Mouse (Mus musculus) heart, embryonic 14.5 days (tissue): Measurements from ENCODE around the gene Nt5c2. TPM values are rescaled to one million over a fixed set of nuclear protein-coding genes. Genes with fewer than 3 reads are reported as not detected.
A peak's percentile ranks its signal among the peaks of the same experiment; 100 is the strongest.

Experiments used
- ATAC-seq: fragments of 200-750 bp; cut with Nextera tagmentation; 2 replicates; pipeline ENCODE4 v1.8.0; 2017; ENCODE audit warnings: low read depth, moderate TSS enrichment; ENCODE audit not compliant: insufficient number of reproducible peaks, insufficient read depth, low FRiP score
- H3K27ac ChIP-seq, 2 experiments: fragments of 200-500 bp in 1 of 2; fragments of 300-500 bp in 1 of 2; sonication (generic) in 1 of 2; replicated peaks in 1 of 2; 2 replicates each; pipeline ENCODE4 v1.5.1; 2012 to 2014; ENCODE audit warnings: low read depth in 2 of 2, low read length in 2 of 2, control low read depth in 1 of 2, mild to moderate bottlenecking in 1 of 2, mixed read lengths in 1 of 2; ENCODE audit not compliant: control insufficient read depth in 1 of 2, insufficient read depth in 1 of 2
- H3K27me3 ChIP-seq: fragments of 300-500 bp; sonication (generic); 2 replicates; pipeline ENCODE4 v1.6.1; 2014; ENCODE audit warnings: mild to moderate bottlenecking, low read length, control low read depth; ENCODE audit not compliant: control insufficient read depth, insufficient read depth
- H3K36me3 ChIP-seq: fragments of 300-500 bp; sonication (generic); 2 replicates; pipeline ENCODE4 v1.6.1; 2014; ENCODE audit warnings: mild to moderate bottlenecking, control low read depth, low read length, mixed read lengths; ENCODE audit not compliant: control insufficient read depth, insufficient read depth
- H3K4me1 ChIP-seq, 2 experiments: fragments of 200-500 bp in 1 of 2; fragments of 300-500 bp in 1 of 2; sonication (generic) in 1 of 2; 2 replicates each; pipeline ENCODE4 v1.6.1; 2012 to 2014; ENCODE audit warnings: low read length in 2 of 2, control low read depth in 1 of 2, mixed read lengths in 1 of 2; ENCODE audit not compliant: control insufficient read depth in 2 of 2, insufficient read depth in 2 of 2
- H3K4me2 ChIP-seq: fragments of 300-500 bp; sonication (generic); 2 replicates; pipeline ENCODE4 v1.6.1; 2014; ENCODE audit warnings: mild to moderate bottlenecking, low read length
- H3K4me3 ChIP-seq, 2 experiments: fragments of 200-500 bp in 1 of 2; fragments of 300-500 bp in 1 of 2; sonication (generic) in 1 of 2; 2 replicates each; pipeline ENCODE4 v1.5.1; 2012 to 2014; ENCODE audit warnings: low read length in 2 of 2, mild to moderate bottlenecking in 2 of 2, control low read depth in 1 of 2, low read depth in 1 of 2, moderate library complexity in 1 of 2; ENCODE audit not compliant: control insufficient read depth in 1 of 2, insufficient read depth in 1 of 2
- H3K9ac ChIP-seq: fragments of 300-500 bp; sonication (generic); 2 replicates; pipeline ENCODE4 v1.6.1; 2014; ENCODE audit warnings: mild to moderate bottlenecking, low read length
- H3K9me3 ChIP-seq: fragments of 300-500 bp; sonication (generic); 2 replicates; pipeline ENCODE4 v1.6.1; 2016; ENCODE audit warnings: low read length, control low read depth; ENCODE audit not compliant: control insufficient read depth
- WGBS: fragments of 180-500 bp; shearing (Covaris S2); extraction: QIAGEN DNeasy Blood & Tissue Kit; methylation state at CpG from one replicate; pipeline ENCODE4 v1.1.7; 2014; 5-methylcytosine and 5-hydroxymethylcytosine counted together
- polyA plus RNA-seq: library from polyadenylated mRNA; unstranded; fragments of >200 nt; fragmentation: Nextera tagmentation; extraction: Ambion mirVana; gene quantifications from 2 replicates; pipeline ENCODE4 v1.2.1, GENCODE M21; 2014

The Nt5c2 gene
- polyA plus RNA-seq, 1 experiment from 2014 or later, result 126 TPM

DNA sequence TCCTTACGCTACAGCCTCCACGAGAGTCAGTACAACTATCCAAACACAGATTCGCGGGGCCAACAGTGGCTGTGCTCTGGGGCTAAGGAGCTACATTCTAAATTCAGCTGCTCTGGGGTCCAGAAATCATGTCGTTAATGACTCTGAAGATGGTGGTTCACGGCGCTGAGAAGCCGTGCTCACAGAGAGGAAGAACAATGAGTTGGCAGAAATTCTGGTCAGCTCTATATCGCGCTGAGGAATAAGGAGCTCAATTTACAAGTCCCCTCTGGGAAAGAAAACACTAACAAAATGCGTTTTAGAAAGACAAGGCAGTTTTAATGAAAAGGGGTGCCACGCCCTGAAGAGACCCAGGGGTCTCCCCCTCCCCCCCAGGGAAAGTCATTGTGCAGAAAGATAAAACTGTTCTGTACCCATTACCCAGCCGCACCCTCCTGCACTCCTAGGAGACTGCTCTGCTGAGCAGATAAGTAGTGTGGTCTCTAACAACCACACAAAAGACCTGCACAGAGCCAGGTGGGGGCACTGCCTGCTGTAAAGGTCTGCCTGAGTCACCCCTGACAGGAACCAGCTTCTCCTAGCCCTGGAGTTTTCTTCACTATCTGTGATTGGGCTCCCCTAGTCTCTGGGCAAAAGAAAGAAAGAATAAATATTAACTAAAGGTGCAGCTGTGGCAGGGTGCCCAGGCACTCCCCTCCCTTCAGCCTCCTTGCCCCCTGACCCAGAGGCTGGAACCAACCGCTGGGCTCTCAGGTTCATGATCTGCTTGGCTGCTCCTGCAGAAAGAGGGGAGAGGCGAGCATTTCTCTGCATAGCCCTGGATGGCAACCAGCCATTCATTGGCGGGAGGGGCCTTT is 26.5 kb downstream of the Nt5c2 start:
- Histone ChIP-seq H3K4me2 (no peak overlapping the region; the same call in 1 of the 2 replicates), H3K9me3 (no peaks in the 10 kb centered on the region), H3K27me3 (no peaks in the 10 kb centered on the region), H3K4me1 (peaks cover 5 to 9% of the 10 kb centered on the region in 2 experiments; a peak in 3 of 4 replicates), H3K36me3 (no peaks in the 10 kb centered on the region), H3K4me3 (no peak overlapping the region), H3K27ac (0 out of 4 replicates have a peak overlapping the region, but pooled peaks of 1 of the 2 experiments have one; percentile 3), H3K9ac (no peak overlapping the region)
- 70% methylated on average over 16 of the region's 16 CpGs for WGBS
- no peak for ATAC-seq

DNA sequence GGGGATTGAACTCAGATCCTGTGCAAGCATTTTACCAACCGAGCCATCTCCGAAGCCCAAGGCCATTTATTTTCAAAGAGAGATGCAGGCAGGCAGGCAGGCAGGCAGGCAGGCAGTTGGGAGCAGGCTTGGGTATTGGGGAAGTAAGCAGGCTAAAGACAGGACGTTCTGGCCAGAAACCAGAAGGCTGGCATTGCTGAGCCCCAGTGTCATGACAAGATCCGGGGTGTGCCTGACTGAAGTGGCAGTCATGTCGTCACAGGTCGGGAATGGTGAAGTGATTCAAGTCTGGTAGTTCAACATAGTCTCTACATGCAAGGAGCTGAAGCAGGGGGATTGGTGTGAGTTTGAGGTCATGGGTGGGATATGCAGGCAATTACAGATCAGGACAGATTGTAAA is 27.3 kb downstream of the Nt5c2 start:
- Histone ChIP-seq H3K4me3 (no peak overlapping the region), H3K27ac (no peak overlapping the region), H3K9me3 (no peaks in the 10 kb centered on the region), H3K4me1 (peaks cover 5 to 9% of the 10 kb centered on the region in 2 experiments; a peak in 3 of 4 replicates), H3K9ac (no peak overlapping the region), H3K36me3 (no peaks in the 10 kb centered on the region), H3K27me3 (no peaks in the 10 kb centered on the region), H3K4me2 (no peak overlapping the region)
- WGBS, result 53% methylated on average over 6 of the region's 6 CpGs
- ATAC-seq, result no peak

DNA sequence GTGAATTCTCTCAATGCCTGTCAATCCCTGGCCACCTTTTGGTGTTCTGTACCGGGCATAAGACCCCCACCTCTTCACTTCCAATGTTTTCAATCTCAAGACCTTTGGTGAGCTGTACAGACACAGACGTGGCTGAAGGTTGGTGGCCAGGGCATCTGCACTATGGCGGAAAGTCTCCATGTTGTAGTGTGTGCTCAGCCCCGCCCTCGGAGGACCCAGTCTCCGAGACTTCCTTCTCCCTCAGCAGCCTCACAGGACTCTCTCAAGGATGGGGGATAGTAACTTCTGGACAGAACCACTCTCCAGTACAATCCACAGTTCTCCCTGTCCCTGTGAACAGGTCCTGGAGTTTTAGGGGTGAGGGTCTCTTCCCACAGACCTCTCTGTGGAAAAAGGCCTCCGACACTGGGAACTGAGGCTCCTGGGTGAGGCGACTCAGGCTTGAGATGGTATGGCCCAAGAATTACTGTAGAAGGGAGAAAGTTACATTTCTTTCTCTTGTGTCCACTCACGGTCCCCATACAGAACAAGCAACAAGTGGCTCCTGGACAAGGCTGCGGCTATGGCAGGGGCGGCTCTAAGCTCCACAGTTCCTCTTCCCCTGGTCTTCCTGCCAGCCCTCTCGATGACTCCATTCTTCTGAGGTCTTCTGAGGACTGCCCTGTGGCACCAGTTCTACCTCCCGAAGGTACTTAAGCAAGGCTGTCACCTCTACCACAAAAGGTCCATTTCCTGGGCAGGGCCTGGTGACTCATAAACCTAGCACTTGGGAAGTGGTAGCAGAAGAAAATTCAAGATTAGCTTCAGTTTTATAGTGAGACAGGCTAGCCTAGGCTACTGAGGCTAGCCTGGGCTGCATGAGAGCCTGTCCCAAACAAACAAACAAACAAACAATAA is 30.0 kb downstream of the Nt5c2 start:
- H3K4me1 ChIP-seq, result peaks cover 5 to 9% of the 10 kb centered on the region in 2 experiments; a peak in 3 of 4 replicates
- H3K27ac ChIP-seq, result no peak overlapping the region
- H3K27me3 ChIP-seq, result no peaks in the 10 kb centered on the region
- no peak overlapping the region for H3K4me3 ChIP-seq
- H3K9me3 ChIP-seq, result no peaks in the 10 kb centered on the region
- H3K4me2 ChIP-seq, result no peak overlapping the region
- no peak for ATAC-seq
- no peaks in the 10 kb centered on the region for H3K36me3 ChIP-seq
- H3K9ac ChIP-seq, result no peak overlapping the region
- WGBS, result 83% methylated on average over 13 of the region's 13 CpGs

DNA sequence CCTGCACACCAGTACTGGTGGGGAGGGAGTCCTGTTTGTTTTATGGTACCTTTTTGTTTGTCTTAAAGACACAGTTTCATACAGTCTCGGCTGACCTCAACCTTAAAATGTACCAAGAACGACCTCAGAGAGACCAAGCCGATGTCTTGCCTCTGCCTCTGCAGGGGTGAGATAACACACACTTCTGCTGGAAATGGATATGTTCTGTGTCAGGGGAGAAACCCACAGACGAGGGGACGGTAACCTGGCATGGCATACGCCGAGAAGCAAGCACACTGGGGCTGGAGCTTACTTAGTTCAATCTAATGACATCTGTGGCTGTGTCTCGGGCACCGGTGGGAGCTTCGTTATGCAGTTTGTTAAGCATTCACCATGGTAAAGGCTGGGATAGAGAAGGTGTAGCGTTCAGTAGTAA is 31.0 kb downstream of the Nt5c2 start:
- 44% methylated on average over 11 of the region's 11 CpGs for WGBS
- Histone ChIP-seq H3K27ac (no peak overlapping the region), H3K36me3 (no peaks in the 10 kb centered on the region), H3K9me3 (no peaks in the 10 kb centered on the region), H3K4me1 (peaks cover 6 to 9% of the 10 kb centered on the region in 2 experiments; a peak in 3 of 4 replicates), H3K4me2 (no peak overlapping the region), H3K27me3 (no peaks in the 10 kb centered on the region), H3K9ac (no peak overlapping the region; the same call in 1 of the 2 replicates), H3K4me3 (no peak overlapping the region)
- no peak for ATAC-seq

DNA sequence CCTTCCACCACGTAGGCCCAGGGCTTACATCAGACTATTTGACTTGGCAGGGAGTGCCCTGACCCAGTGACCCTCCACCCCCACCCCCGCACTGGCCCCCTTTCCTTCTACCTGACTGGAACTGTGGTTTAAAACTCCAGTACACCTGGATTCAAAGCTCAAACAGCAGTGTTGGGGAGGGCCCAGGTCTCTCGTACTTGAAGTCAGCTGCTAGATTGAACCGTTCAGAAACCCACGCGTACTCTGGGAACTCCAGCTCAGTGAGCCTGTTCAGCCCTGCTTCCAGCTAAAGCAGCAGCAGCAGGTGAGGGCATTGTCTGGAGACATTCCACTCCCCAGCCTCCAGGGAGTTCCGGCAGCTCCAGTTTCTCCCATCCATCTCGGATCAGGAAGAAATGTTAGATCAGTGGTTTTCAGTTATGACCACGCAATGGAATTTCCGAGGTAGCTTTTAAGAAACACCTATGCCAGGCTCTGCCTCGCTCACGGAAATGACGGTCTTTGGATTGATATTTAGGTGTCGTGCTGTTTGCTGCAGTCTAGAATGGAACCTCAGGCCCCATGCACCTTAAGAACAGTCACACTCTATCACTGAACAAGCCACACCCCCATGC is 31.5 kb downstream of the Nt5c2 start:
- Histone ChIP-seq H3K27ac (no peak overlapping the region), H3K4me3 (no peak overlapping the region), H3K27me3 (no peaks in the 10 kb centered on the region), H3K4me1 (peaks cover 5 to 9% of the 10 kb centered on the region in 2 experiments; a peak in 3 of 4 replicates), H3K36me3 (no peaks in the 10 kb centered on the region), H3K9me3 (no peaks in the 10 kb centered on the region), H3K4me2 (no peak overlapping the region), H3K9ac (no peak overlapping the region; the same call in 1 of the 2 replicates)
- WGBS, result 74% methylated on average over 14 of the region's 14 CpGs
- no peak for ATAC-seq

DNA sequence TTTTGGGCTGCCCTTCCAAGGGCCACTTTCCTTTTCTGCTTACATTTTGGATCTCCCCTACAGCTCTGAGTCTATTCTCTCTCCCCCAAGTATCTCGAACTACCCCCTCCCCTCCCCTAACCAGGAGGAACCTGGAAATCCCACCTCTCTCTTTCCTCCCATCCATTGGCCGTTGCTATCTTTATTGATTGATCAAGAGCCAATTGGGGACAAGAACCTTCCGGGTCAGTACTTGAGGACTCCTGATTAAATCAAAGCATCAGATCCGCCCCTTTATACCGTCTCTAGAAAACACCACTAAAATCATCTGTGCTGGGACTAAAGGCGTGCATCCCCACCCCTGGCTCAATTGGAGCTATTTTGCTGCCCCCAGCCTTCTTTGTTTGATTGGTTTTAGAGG is 33.5 kb downstream of the Nt5c2 start:
- Histone ChIP-seq H3K4me2 (no peak overlapping the region), H3K27me3 (no peaks in the 10 kb centered on the region), H3K27ac (no peak overlapping the region), H3K36me3 (no peaks in the 10 kb centered on the region), H3K4me1 (peaks cover 3 to 4% of the 10 kb centered on the region in 2 experiments; a peak in 1 of 4 replicates), H3K9ac (no peak overlapping the region), H3K4me3 (no peak overlapping the region), H3K9me3 (no peaks in the 10 kb centered on the region)
- no peak for ATAC-seq
- WGBS, result 49% methylated on average over 6 of the region's 6 CpGs

DNA sequence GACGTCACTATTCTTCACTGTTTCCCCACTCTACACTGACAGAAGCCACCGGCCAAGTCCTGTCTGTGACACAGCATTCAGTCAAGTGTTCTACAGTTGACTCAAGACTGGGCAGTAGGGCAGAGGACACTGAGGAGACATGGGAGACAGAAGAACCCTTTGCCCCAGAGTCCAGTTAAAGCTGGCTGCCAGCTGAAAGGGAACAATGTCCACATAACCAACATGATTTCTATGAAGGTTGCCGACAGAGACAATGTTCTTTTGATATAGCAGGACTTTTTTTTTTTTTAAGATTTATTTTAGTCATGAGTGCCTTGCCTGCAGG is 35.2 kb downstream of the Nt5c2 start:
- WGBS, result 55% methylated on average over 3 of the region's 3 CpGs
- Histone ChIP-seq H3K9me3 (no peaks in the 10 kb centered on the region), H3K4me3 (no peak overlapping the region), H3K9ac (no peak overlapping the region), H3K27me3 (no peaks in the 10 kb centered on the region), H3K4me1 (peaks cover 15 to 17% of the 10 kb centered on the region in 2 experiments; a peak in 3 of 4 replicates), H3K27ac (no peak overlapping the region), H3K4me2 (no peak overlapping the region), H3K36me3 (no peaks in the 10 kb centered on the region)
- no peak for ATAC-seq
